Mouse (Mus musculus): ENCODE measurements at regions not wholly inside any gene's neighbourhood (a gene's known extent, or its start where the extent isn't known, plus 50 kb on each side); places are given as distances from the start of the nearest gene placed in this dataset.

GRCm38 (mm10) chr7:135833425-135833824, 117.3 kb upstream of the Mki67 start:
- 76% methylated on average over 9 of the region's 9 CpGs for WGBS
- no peak for DNase-seq (ENCODE audit: low spot score)
- peaks cover 26% of the 10 kb centered on the region for H3K27me3 ChIP-seq (ENCODE audit: low read depth, poor library complexity, severe bottlenecking)
- no peaks in the 10 kb centered on the region for H3K9me3 ChIP-seq (replicated peaks)
- peaks cover 43% of the 10 kb centered on the region for H3K4me1 ChIP-seq
- peak overlapping the region; percentile 57; the same call in 1 of the 2 replicates for H3K27ac ChIP-seq
- no peaks in the 10 kb centered on the region for H3K36me3 ChIP-seq
- no peak overlapping the region for H3K4me3 ChIP-seq

GRCm38 (mm10) chr7:135836808-135837733, 120.9 kb upstream of the Mki67 start:
- peak overlapping the region; percentile 74 for H3K27ac ChIP-seq
- H3K9me3 ChIP-seq (replicated peaks): no peaks in the 10 kb centered on the region
- 43% methylated on average over 12 of the region's 12 CpGs for WGBS
- peaks cover 43% of the 10 kb centered on the region for H3K4me1 ChIP-seq
- no peaks in the 10 kb centered on the region for H3K36me3 ChIP-seq
- peaks cover 53% of the 10 kb centered on the region for H3K27me3 ChIP-seq (ENCODE audit: low read depth, poor library complexity, severe bottlenecking)
- peak; percentile 84 for DNase-seq (ENCODE audit: low spot score)
- no peak overlapping the region for H3K4me3 ChIP-seq

GRCm38 (mm10) chr7:135844018-135844417, 127.9 kb upstream of the Mki67 start:
- peaks cover 74% of the 10 kb centered on the region for H3K27me3 ChIP-seq (ENCODE audit: low read depth, poor library complexity, severe bottlenecking)
- no peak overlapping the region for H3K27ac ChIP-seq
- no peak overlapping the region for H3K4me3 ChIP-seq
- no peaks in the 10 kb centered on the region for H3K9me3 ChIP-seq (replicated peaks)
- 79% methylated on average over 5 of the region's 5 CpGs for WGBS
- DNase-seq (ENCODE audit: low spot score): no peak
- no peaks in the 10 kb centered on the region for H3K36me3 ChIP-seq
- H3K4me1 ChIP-seq: peaks cover 52% of the 10 kb centered on the region

GRCm38 (mm10) chr7:135847304-135847703, 131.1 kb upstream of the Mki67 start:
- Histone ChIP-seq H3K4me1 (peaks cover 55% of the 10 kb centered on the region), H3K27ac (peak overlapping the region; percentile 56; the same call in 1 of the 2 replicates), H3K27me3 (ENCODE audit: low read depth, poor library complexity, severe bottlenecking) (peaks cover 78% of the 10 kb centered on the region), H3K36me3 (no peaks in the 10 kb centered on the region), H3K4me3 (no peak overlapping the region), H3K9me3 (replicated peaks) (no peaks in the 10 kb centered on the region)
- 77% methylated on average over 9 of the region's 9 CpGs for WGBS
- no peak for DNase-seq (ENCODE audit: low spot score)

GRCm38 (mm10) chr7:135848170-135848569, 132.0 kb upstream of the Mki67 start:
- peak overlapping the region; percentile 59; the same call in 1 of the 2 replicates for H3K27ac ChIP-seq
- H3K36me3 ChIP-seq: no peaks in the 10 kb centered on the region
- WGBS: 12% methylated on average over 4 of the region's 4 CpGs
- H3K27me3 ChIP-seq (ENCODE audit: low read depth, poor library complexity, severe bottlenecking): peaks cover 79% of the 10 kb centered on the region
- peaks cover 58% of the 10 kb centered on the region for H3K4me1 ChIP-seq
- H3K4me3 ChIP-seq: no peak overlapping the region
- no peak for DNase-seq (ENCODE audit: low spot score)
- no peaks in the 10 kb centered on the region for H3K9me3 ChIP-seq (replicated peaks)

GRCm38 (mm10) chr7:135848833-135849232, 132.7 kb upstream of the Mki67 start:
- 74% methylated on average over 5 of the region's 5 CpGs for WGBS
- peak overlapping the region; percentile 59; the same call in 1 of the 2 replicates for H3K27ac ChIP-seq
- no peak overlapping the region for H3K4me3 ChIP-seq
- no peaks in the 10 kb centered on the region for H3K36me3 ChIP-seq
- H3K4me1 ChIP-seq: peaks cover 58% of the 10 kb centered on the region
- peaks cover 79% of the 10 kb centered on the region for H3K27me3 ChIP-seq (ENCODE audit: low read depth, poor library complexity, severe bottlenecking)
- H3K9me3 ChIP-seq (replicated peaks): no peaks in the 10 kb centered on the region
- no peak for DNase-seq (ENCODE audit: low spot score)

- Histone ChIP-seq H3K9me3 (replicated peaks) (no peaks in the 10 kb centered on the region), H3K27ac (peak overlapping the region; percentile 72), H3K4me3 (peak overlapping the region; percentile 43), H3K27me3 (ENCODE audit: low read depth, poor library complexity, severe bottlenecking) (peaks cover 86% of the 10 kb centered on the region), H3K4me1 (peaks cover 29% of the 10 kb centered on the region), H3K36me3 (no peaks in the 10 kb centered on the region)
- WGBS: 6% methylated on average over 39 of the region's 39 CpGs
- peak; percentile 82 for DNase-seq (ENCODE audit: low spot score)
Observed at GRCm38 (mm10) chr7:135853127-135853813, 137.1 kb upstream of the Mki67 start.

- WGBS: 27% methylated on average over 10 of the region's 10 CpGs
- Histone ChIP-seq H3K4me1 (peaks cover 23% of the 10 kb centered on the region), H3K27me3 (ENCODE audit: low read depth, poor library complexity, severe bottlenecking) (peaks cover 85% of the 10 kb centered on the region), H3K4me3 (peak overlapping the region; percentile 43), H3K9me3 (replicated peaks) (no peaks in the 10 kb centered on the region), H3K27ac (peak overlapping the region; percentile 72), H3K36me3 (no peaks in the 10 kb centered on the region)
- DNase-seq (ENCODE audit: low spot score): no peak
Observed at GRCm38 (mm10) chr7:135853814-135854324, 137.7 kb upstream of the Mki67 start.

- 82% methylated on average over 4 of the region's 4 CpGs for WGBS
- no peak for DNase-seq (ENCODE audit: low spot score)
- no peak overlapping the region for H3K4me3 ChIP-seq
- peak overlapping the region; percentile 59; the same call in 1 of the 2 replicates for H3K27ac ChIP-seq
- H3K4me1 ChIP-seq: peaks cover 53% of the 10 kb centered on the region
- no peaks in the 10 kb centered on the region for H3K36me3 ChIP-seq
- H3K27me3 ChIP-seq (ENCODE audit: low read depth, poor library complexity, severe bottlenecking): peaks cover 36% of the 10 kb centered on the region
- no peaks in the 10 kb centered on the region for H3K9me3 ChIP-seq (replicated peaks)
Observed at GRCm38 (mm10) chr7:135860288-135860687, 144.1 kb upstream of the Mki67 start.

- DNase-seq (ENCODE audit: low spot score): no peak
- H3K27me3 ChIP-seq (ENCODE audit: low read depth, poor library complexity, severe bottlenecking): peaks cover 36% of the 10 kb centered on the region; the same call in 1 of the 2 replicates
- H3K4me3 ChIP-seq: no peak overlapping the region
- H3K9me3 ChIP-seq (replicated peaks): no peaks in the 10 kb centered on the region
- H3K36me3 ChIP-seq: no peaks in the 10 kb centered on the region
- peak overlapping the region; percentile 59 for H3K27ac ChIP-seq
- 56% methylated on average over 14 of the region's 14 CpGs for WGBS
- peaks cover 58% of the 10 kb centered on the region for H3K4me1 ChIP-seq
Observed at GRCm38 (mm10) chr7:135860741-135861408, 144.7 kb upstream of the Mki67 start.

- Histone ChIP-seq H3K4me1 (peaks cover 60% of the 10 kb centered on the region), H3K27me3 (ENCODE audit: low read depth, poor library complexity, severe bottlenecking) (peaks cover 33% of the 10 kb centered on the region; the same call in 1 of the 2 replicates), H3K36me3 (no peaks in the 10 kb centered on the region), H3K9me3 (replicated peaks) (no peaks in the 10 kb centered on the region), H3K27ac (0 out of 2 replicates have a peak overlapping the region, but pooled peaks have one; percentile 59), H3K4me3 (no peak overlapping the region)
- no peak for DNase-seq (ENCODE audit: low spot score)
- WGBS: 68% methylated on average over 7 of the region's 7 CpGs
Observed at GRCm38 (mm10) chr7:135861409-135861805, 145.2 kb upstream of the Mki67 start.

Measured in limb, embryonic 10.5 days (tissue).